Mouse (Mus musculus) megakaryocyte, embryonic 14.5 days (primary cell): Measurements from ENCODE around the gene Setdb1.

Experiments
- FLI1 ChIP-seq: IDR thresholded peaks from 2 replicates; pipeline ENCODE4 v1.6.1; 2012; ENCODE audit warnings: low read length, inconsistent platforms, mixed read lengths
- GATA1 ChIP-seq: IDR thresholded peaks from 3 replicates; pipeline ENCODE4 v1.6.1; 2012; ENCODE audit warnings: mixed read lengths, low read length, inconsistent platforms, borderline replicate concordance

DNA sequence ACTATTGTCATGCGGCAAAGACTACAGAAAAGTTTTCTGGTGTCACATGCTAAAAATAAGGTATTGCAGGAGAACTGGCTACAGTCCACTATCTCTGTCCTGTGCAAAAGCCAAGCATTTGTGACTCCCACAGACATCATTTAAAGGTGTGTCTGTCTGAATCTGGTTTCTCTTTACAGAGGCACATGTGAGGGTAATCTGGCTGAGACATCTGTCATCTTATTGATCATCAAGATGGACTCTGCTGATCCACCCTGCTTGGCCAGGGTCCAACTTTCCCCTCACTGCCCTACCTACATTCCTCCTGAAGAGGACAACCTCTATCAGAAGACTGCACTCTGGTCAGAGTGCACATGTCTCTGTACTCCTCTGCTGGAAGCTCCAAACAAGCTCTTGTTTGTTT is 79.9 kb downstream of the Setdb1 start:
- TF ChIP-seq GATA1 = no peak
- no peak for TF ChIP-seq FLI1
